In genomic region chr12:3309391-3310320, GRCm38 (mm10) we compare ENCODE assay signal across 8 mouse cellular contexts. TPM values are rescaled to one million over a fixed set of nuclear protein-coding genes. Genes with fewer than 3 reads are reported as not detected.
DNase-seq lines count a peak whose midpoint lies in the region; ATAC-seq lines count a peak whose summit lies in the region.

Rab10 (minus strand) TSS chr12:3309969.

- H3K9ac ChIP-seq in hindbrain, embryonic 12.5 days = peak within 1 kb of the TSS; percentile 84

- peak; percentile 98 for ATAC-seq in hindbrain, embryonic 12.5 days (ENCODE audit: low FRiP score)

- H3K27me3 ChIP-seq in hindbrain, embryonic 12.5 days = no peaks in the 10 kb centered on the region

- H3K36me3 ChIP-seq in hindbrain, embryonic 12.5 days = no peaks in the 10 kb centered on the region

- H3K4me1 ChIP-seq in hindbrain, embryonic 12.5 days = peaks cover 14% of the 10 kb centered on the region

- H3K27ac ChIP-seq in hindbrain, embryonic 12.5 days = peak within 1 kb of the TSS; percentile 97

- peak within 1 kb of the TSS; percentile 83 for H3K4me3 ChIP-seq in hindbrain, embryonic 12.5 days

- H3K9me3 ChIP-seq in hindbrain, embryonic 12.5 days (replicated peaks) = no peaks in the 10 kb centered on the region

- H3K4me2 ChIP-seq in hindbrain, embryonic 12.5 days (replicated peaks) = peak within 1 kb of the TSS; percentile 65

- peak; percentile 100 for DNase-seq in NIH3T3 (ENCODE audit: low read depth)
- peak; percentile 99 to 100 for DNase-seq in cerebellum, postnatal 10 days
- DNase-seq in frontal cortex, postnatal 10 days (ENCODE audit: low spot score in 2 of 2) = peak; percentile 99
- peak; percentile 98 to 99 for DNase-seq in layer of hippocampus, postnatal 14 days (ENCODE audit: low spot score in 2 of 2)
- DNase-seq in lung, postnatal 14 days = peak; percentile 99
- peak; percentile 99 for DNase-seq in retina, adult 2 months (ENCODE audit: low read depth, low spot score)
- DNase-seq in thymus, postnatal 36 days = peak; percentile 99

- under 1% methylated on average over 88 of the region's 111 CpGs for WGBS in hindbrain, embryonic 12.5 days

RNA-seq across cellular contexts. Expression of gene Rab10, which starts in this region (rescaled TPM):
- 160 and 172 TPM in 2 replicates for polyA plus RNA-seq in hindbrain, embryonic 12.5 days (2016; fragmentation: Nextera tagmentation; extraction: Ambion mirVana)
- 100 to 1,000 TPM; 199 to 202 TPM for total RNA-seq in layer of hippocampus, postnatal 14 days (2021)

Comparison
In these comparisons a context has a peak if more than half of its experiments do, and no peak if none do; other contexts are left out.
1. Peak in every context shown above with its lines: DNase-seq, ATAC-seq, H3K4me3 ChIP-seq and H3K27ac ChIP-seq.